Mouse (Mus musculus) stomach, adult 2 months (tissue): ENCODE measurements around the gene Hhipl2. TPM values are rescaled to one million over a fixed set of nuclear protein-coding genes. Genes with fewer than 3 reads are reported as not detected.

Experiments
- polyA plus RNA-seq: library from polyadenylated mRNA; depleted of rRNA; stranded (reverse); fragments of >200 nt; gene quantifications from 2 replicates; pipeline ENCODE4 v1.2.3, GENCODE M21; 2012; rRNA removed

Hhipl2 gene
- polyA plus RNA-seq, result 0.08 and 0.15 TPM in 2 replicates

GRCm38 (mm10) chr1:183417873-183418272, at the start of gene Hhipl2:
Gene Hhipl2, plus strand, starts transcription at chr1:183418215.

GRCm38 (mm10) chr1:183369427-183370014, 48.5 kb upstream of the Hhipl2 start, which contains the start of gene Mia3:
Gene Mia3, minus strand, starts transcription at chr1:183369553.

GRCm38 (mm10) chr1:183388426-183389406, 29.3 kb upstream of the Hhipl2 start, which contains the start of gene Taf1a:
Gene Taf1a, plus strand, starts transcription at chr1:183388981.

Other genes with a start within 250 kb of the Hhipl2 start
- gene Disp1, start 196.7 kb upstream of the Hhipl2 start, polyA plus RNA-seq, result 8.0 and 8.5 TPM in 2 replicates
- gene Aida, start 121.6 kb upstream of the Hhipl2 start, polyA plus RNA-seq, result 1.8 and 3.0 TPM in 2 replicates
- gene Brox, start 120.9 kb upstream of the Hhipl2 start, polyA plus RNA-seq, result 3.0 and 5.3 TPM in 2 replicates
- 43.7 and 50.9 TPM in 2 replicates for gene Mia3, start 48.7 kb upstream of the Hhipl2 start, polyA plus RNA-seq
- gene Taf1a, start 29.2 kb upstream of the Hhipl2 start, polyA plus RNA-seq, result 1.6 and 3.1 TPM in 2 replicates